Mouse (Mus musculus) liver, embryonic 12.5 days (tissue): Measurements from ENCODE around the gene Col8a2. TPM values are rescaled to one million over a fixed set of nuclear protein-coding genes. Genes with fewer than 3 reads are reported as not detected.

Source experiments
- ATAC-seq: fragments of 200-750 bp; cut with Nextera tagmentation; 2 replicates; pipeline ENCODE4 v1.8.0; 2017; ENCODE audit warnings: moderate number of reproducible peaks, mild to moderate bottlenecking, moderate library complexity
- H3K27ac ChIP-seq: fragments of 300-500 bp; sonication (generic); 2 replicates; pipeline ENCODE4 v1.5.1; 2016; ENCODE audit warnings: mild to moderate bottlenecking
- H3K27me3 ChIP-seq: fragments of 300-500 bp; sonication (generic); replicated peaks from 2 replicates; pipeline ENCODE4 v1.6.1; 2016; ENCODE audit warnings: mild to moderate bottlenecking, moderate library complexity
- H3K36me3 ChIP-seq: fragments of 300-500 bp; sonication (generic); 2 replicates; pipeline ENCODE4 v1.6.1; 2016; ENCODE audit warnings: mild to moderate bottlenecking, moderate library complexity
- H3K4me1 ChIP-seq: fragments of 300-500 bp; sonication (generic); 2 replicates; pipeline ENCODE4 v1.6.1; 2016
- H3K4me2 ChIP-seq: fragments of 300-500 bp; sonication (generic); 2 replicates; pipeline ENCODE4 v1.6.1; 2016; ENCODE audit warnings: mild to moderate bottlenecking, moderate library complexity
- H3K4me3 ChIP-seq: fragments of 300-500 bp; sonication (generic); 2 replicates; pipeline ENCODE4 v1.5.1; 2016; ENCODE audit warnings: mild to moderate bottlenecking, moderate library complexity
- H3K9ac ChIP-seq: fragments of 300-500 bp; sonication (generic); 2 replicates; pipeline ENCODE4 v1.6.1; 2016; ENCODE audit warnings: mild to moderate bottlenecking, moderate library complexity
- H3K9me3 ChIP-seq: fragments of 300-500 bp; sonication (generic); replicated peaks from 2 replicates; pipeline ENCODE4 v1.6.1; 2016; ENCODE audit warnings: mild to moderate bottlenecking, moderate library complexity
- WGBS: fragments of 180-500 bp; shearing (Covaris S2); methylation state at CpG from one replicate; pipeline ENCODE4 v1.1.7; 2016; ENCODE audit not compliant: insufficient replicate concordance; 5-methylcytosine and 5-hydroxymethylcytosine counted together
- polyA plus RNA-seq: library from polyadenylated mRNA; unstranded; fragments of >200 nt; fragmentation: Nextera tagmentation; extraction: Ambion mirVana; gene quantifications from 2 replicates; pipeline ENCODE4 v1.2.1, GENCODE M21; 2016

Col8a2 gene
- polyA plus RNA-seq, 1 experiment from 2014 or later, result 1.8 TPM

GRCm38 (mm10) chr4:126287302-126287995 is 856 bp downstream of the Col8a2 start:
- no peaks in the 10 kb centered on the region for H3K9me3 ChIP-seq
- H3K4me1 ChIP-seq, result 0 out of 2 replicates have a peak, but pooled peaks cover 15% of the 10 kb centered on the region
- ATAC-seq, result no peak
- no peak overlapping the region for H3K4me2 ChIP-seq
- no peak overlapping the region for H3K27ac ChIP-seq
- H3K9ac ChIP-seq, result no peak overlapping the region
- H3K4me3 ChIP-seq, result no peak overlapping the region
- WGBS, result 27% methylated on average over 11 of the region's 11 CpGs
- H3K36me3 ChIP-seq, result no peaks in the 10 kb centered on the region
- peaks cover 87% of the 10 kb centered on the region for H3K27me3 ChIP-seq

- no peak for ATAC-seq
- Histone ChIP-seq H3K36me3 (no peaks in the 10 kb centered on the region), H3K27ac (no peak overlapping the region), H3K9me3 (no peaks in the 10 kb centered on the region), H3K4me1 (0 out of 2 replicates have a peak, but pooled peaks cover 15% of the 10 kb centered on the region), H3K4me3 (no peak overlapping the region), H3K9ac (no peak overlapping the region), H3K27me3 (peaks cover 90% of the 10 kb centered on the region), H3K4me2 (no peak overlapping the region)
- WGBS, result 25% methylated on average over 17 of the region's 17 CpGs
These were observed 1.6 kb downstream of the Col8a2 start for GRCm38 (mm10) chr4:126288085-126288666.

GRCm38 (mm10) chr4:126290314-126290713 is 3.7 kb downstream of the Col8a2 start:
- H3K27ac ChIP-seq, result no peak overlapping the region
- no peaks in the 10 kb centered on the region for H3K36me3 ChIP-seq
- no peaks in the 10 kb centered on the region for H3K9me3 ChIP-seq
- H3K9ac ChIP-seq, result no peak overlapping the region
- no peak overlapping the region for H3K4me3 ChIP-seq
- 79% methylated on average over 8 of the region's 8 CpGs for WGBS
- H3K27me3 ChIP-seq, result peaks cover 87% of the 10 kb centered on the region
- no peak overlapping the region for H3K4me2 ChIP-seq
- 0 out of 2 replicates have a peak, but pooled peaks cover 15% of the 10 kb centered on the region for H3K4me1 ChIP-seq
- ATAC-seq, result no peak

- H3K36me3 ChIP-seq, result no peaks in the 10 kb centered on the region
- ATAC-seq, result no peak
- H3K9ac ChIP-seq, result no peak overlapping the region
- peaks cover 88% of the 10 kb centered on the region for H3K27me3 ChIP-seq
- WGBS, result 37% methylated on average over 13 of the region's 13 CpGs
- H3K4me1 ChIP-seq, result peaks cover 14% of the 10 kb centered on the region; the same call in 1 of the 2 replicates
- no peak overlapping the region for H3K4me3 ChIP-seq
- H3K4me2 ChIP-seq, result no peak overlapping the region
- no peaks in the 10 kb centered on the region for H3K9me3 ChIP-seq
- no peak overlapping the region for H3K27ac ChIP-seq
These were observed 4.6 kb downstream of the Col8a2 start for GRCm38 (mm10) chr4:126291196-126291595.

GRCm38 (mm10) chr4:126295152-126295551 is 8.6 kb downstream of the Col8a2 start:
- no peaks in the 10 kb centered on the region for H3K36me3 ChIP-seq
- no peak overlapping the region for H3K9ac ChIP-seq
- no peak for ATAC-seq

GRCm38 (mm10) chr4:126295937-126296336 is 9.3 kb downstream of the Col8a2 start:
- ATAC-seq, result no peak
- Histone ChIP-seq H3K4me3 (no peak overlapping the region), H3K36me3 (no peaks in the 10 kb centered on the region), H3K4me2 (no peak overlapping the region), H3K9ac (no peak overlapping the region), H3K9me3 (no peaks in the 10 kb centered on the region), H3K4me1 (peaks cover 21% of the 10 kb centered on the region), H3K27me3 (peaks cover 88% of the 10 kb centered on the region), H3K27ac (no peak overlapping the region)
- 43% methylated on average over 4 of the region's 4 CpGs for WGBS

More at GRCm38 (mm10) chr4:126295152-126295551, 8.6 kb downstream of the Col8a2 start:
- H3K27ac ChIP-seq, result no peak overlapping the region
- no peak overlapping the region for H3K4me2 ChIP-seq
- no peaks in the 10 kb centered on the region for H3K9me3 ChIP-seq
- H3K4me3 ChIP-seq, result no peak overlapping the region
- WGBS, result 62% methylated on average over 6 of the region's 6 CpGs
- peaks cover 14% of the 10 kb centered on the region for H3K4me1 ChIP-seq
- H3K27me3 ChIP-seq, result peaks cover 88% of the 10 kb centered on the region

GRCm38 (mm10) chr4:126296617-126297101 is 10.1 kb downstream of the Col8a2 start:
- no peak for ATAC-seq
- Histone ChIP-seq H3K36me3 (no peaks in the 10 kb centered on the region), H3K27ac (no peak overlapping the region), H3K4me3 (peak overlapping the region; percentile 22; the same call in 1 of the 2 replicates), H3K9ac (no peak overlapping the region), H3K4me1 (peaks cover 23% of the 10 kb centered on the region), H3K27me3 (peaks cover 88% of the 10 kb centered on the region), H3K9me3 (no peaks in the 10 kb centered on the region), H3K4me2 (peak overlapping the region; percentile 59)
- WGBS, result 2% methylated on average over 34 of the region's 34 CpGs

GRCm38 (mm10) chr4:126300916-126301583 is 14.5 kb downstream of the Col8a2 start:
- Histone ChIP-seq H3K36me3 (no peaks in the 10 kb centered on the region), H3K4me2 (peak overlapping the region; percentile 59), H3K4me1 (peaks cover 23% of the 10 kb centered on the region), H3K4me3 (peak overlapping the region; percentile 38), H3K27me3 (peaks cover 85% of the 10 kb centered on the region), H3K27ac (no peak overlapping the region), H3K9ac (no peak overlapping the region), H3K9me3 (0 out of 2 replicates have a peak, but pooled peaks cover 2% of the 10 kb centered on the region)
- WGBS, result 2% methylated on average over 50 of the region's 50 CpGs
- ATAC-seq, result no peak

- Histone ChIP-seq H3K9me3 (0 out of 2 replicates have a peak, but pooled peaks cover 4% of the 10 kb centered on the region), H3K4me1 (peaks cover 17% of the 10 kb centered on the region; the same call in 1 of the 2 replicates), H3K9ac (no peak overlapping the region), H3K4me3 (no peak overlapping the region), H3K36me3 (no peaks in the 10 kb centered on the region), H3K27me3 (peaks cover 79% of the 10 kb centered on the region), H3K4me2 (peak overlapping the region; percentile 59), H3K27ac (no peak overlapping the region)
- no peak for ATAC-seq
- whole genome bisulfite sequencing, result 8% methylated on average over 27 of the region's 27 CpGs
These were observed 15.2 kb downstream of the Col8a2 start for GRCm38 (mm10) chr4:126301584-126302309.

GRCm38 (mm10) chr4:126303877-126304276 is 17.3 kb downstream of the Col8a2 start:
- Histone ChIP-seq H3K9me3 (0 out of 2 replicates have a peak, but pooled peaks cover 4% of the 10 kb centered on the region), H3K36me3 (no peaks in the 10 kb centered on the region), H3K9ac (no peak overlapping the region), H3K27ac (no peak overlapping the region), H3K27me3 (peaks cover 63% of the 10 kb centered on the region), H3K4me3 (no peak overlapping the region), H3K4me2 (no peak overlapping the region), H3K4me1 (peaks cover 12% of the 10 kb centered on the region; the same call in 1 of the 2 replicates)
- WGBS, result 56% methylated on average over 4 of the region's 4 CpGs
- no peak for ATAC-seq

GRCm38 (mm10) chr4:126305428-126305827 is 18.8 kb downstream of the Col8a2 start:
- Histone ChIP-seq H3K9ac (no peak overlapping the region), H3K36me3 (no peaks in the 10 kb centered on the region), H3K27ac (no peak overlapping the region), H3K27me3 (peaks cover 47% of the 10 kb centered on the region), H3K4me1 (peaks cover 10% of the 10 kb centered on the region; the same call in 1 of the 2 replicates), H3K9me3 (0 out of 2 replicates have a peak, but pooled peaks cover 4% of the 10 kb centered on the region), H3K4me2 (no peak overlapping the region), H3K4me3 (no peak overlapping the region)
- WGBS, result 81% methylated on average over 1 of the region's 1 CpGs
- ATAC-seq, result no peak
